Mouse (Mus musculus) left cerebral cortex, adult 2 months (tissue): ENCODE data around the gene Kcng3. TPM values are rescaled to one million over a fixed set of nuclear protein-coding genes. Genes with fewer than 3 reads are reported as not detected.

Source experiments
- DNase-seq, 2 experiments: peaks; one replicate each; pipeline ENCODE4 v3.0.0; 2021 to 2022; ENCODE audit warnings: low spot score in 2 of 2, mixed read lengths in 1 of 2; ENCODE audit errors: extremely low spot score in 1 of 2
- H3K27ac ChIP-seq: fragments of 200-600 bp; 2 replicates; pipeline ENCODE4 v1.8.1; 2022
- H3K4me3 ChIP-seq: fragments of 200-600 bp; 2 replicates; pipeline ENCODE4 v1.8.1; 2022
- CTCF ChIP-seq: fragments of 200-600 bp; IDR thresholded peaks from 2 replicates; pipeline ENCODE4 v1.8.1; 2022; ENCODE audit warnings: antibody characterized with exemption, mild to moderate bottlenecking, moderate library complexity
- intact Hi-C: fragments of 180-260 bp; cut with DNase I; formaldehyde crosslinking; loops from one replicate; pipeline ENCODE4 v1.15.1; 2025
- total RNA-seq, 2 experiments: library from RNA; stranded (reverse); gene quantifications; 2 replicates each; pipeline ENCODE4 v1.2.3; 2021

Kcng3 gene
- total RNA-seq, 2 experiments from 2014 or later = 11.6 to 12.0 TPM

GRCm38 (mm10) chr17:83545259-83545658 lies 86.4 kb downstream of the Kcng3 start:
- intact Hi-C loops = loop anchor here (5.0 kb wide), 1 partner anchor 42 kb away; no protein-coding TSS in a partner anchor
- H3K4me3 ChIP-seq = no peak overlapping the region

GRCm38 (mm10) chr17:83542424-83542823 lies 89.3 kb downstream of the Kcng3 start:
- TF ChIP-seq CTCF = no peak
- H3K27ac ChIP-seq = no peak overlapping the region
- intact Hi-C loops = no loop called here
- no peak overlapping the region for H3K4me3 ChIP-seq
- no peak for DNase-seq

More at GRCm38 (mm10) chr17:83545259-83545658, 86.4 kb downstream of the Kcng3 start:
- no peak; the same call in 1 of the 2 replicates for TF ChIP-seq CTCF
- H3K27ac ChIP-seq = no peak overlapping the region; the same call in 1 of the 2 replicates
- no peak for DNase-seq

- Histone ChIP-seq H3K27ac (no peak overlapping the region), H3K4me3 (no peak overlapping the region)
- no peak for TF ChIP-seq CTCF
- intact Hi-C loops = no loop called here
- DNase-seq = no peak
Measured at GRCm38 (mm10) chr17:83539262-83540037, 92.2 kb downstream of the Kcng3 start.

- DNase-seq = no peak
- no peak for TF ChIP-seq CTCF
- Histone ChIP-seq H3K27ac (no peak overlapping the region), H3K4me3 (no peak overlapping the region)
- intact Hi-C loops = no loop called here
Measured at GRCm38 (mm10) chr17:83538694-83539093, 93.0 kb downstream of the Kcng3 start.

- no peak overlapping the region for H3K27ac ChIP-seq
Measured at GRCm38 (mm10) chr17:83538141-83538540, 93.6 kb downstream of the Kcng3 start.

More at GRCm38 (mm10) chr17:83538141-83538540, 93.6 kb downstream of the Kcng3 start:
- H3K4me3 ChIP-seq = no peak overlapping the region
- TF ChIP-seq CTCF = no peak
- intact Hi-C loops = no loop called here
- DNase-seq = no peak

Other genes starting within 250 kb of the Kcng3 start
- 100 to 1,000 TPM; 165 to 169 TPM for gene Cox7a2l, start 114.6 kb downstream of the Kcng3 start, total RNA-seq
- 10 to 100 TPM; 90.6 to 93.6 TPM for gene Mta3, start 74.3 kb upstream of the Kcng3 start, total RNA-seq
- gene Haao, start 216.1 kb upstream of the Kcng3 start, total RNA-seq = not detected